Mouse (Mus musculus): ENCODE data around the gene Gpr61.

DNA sequence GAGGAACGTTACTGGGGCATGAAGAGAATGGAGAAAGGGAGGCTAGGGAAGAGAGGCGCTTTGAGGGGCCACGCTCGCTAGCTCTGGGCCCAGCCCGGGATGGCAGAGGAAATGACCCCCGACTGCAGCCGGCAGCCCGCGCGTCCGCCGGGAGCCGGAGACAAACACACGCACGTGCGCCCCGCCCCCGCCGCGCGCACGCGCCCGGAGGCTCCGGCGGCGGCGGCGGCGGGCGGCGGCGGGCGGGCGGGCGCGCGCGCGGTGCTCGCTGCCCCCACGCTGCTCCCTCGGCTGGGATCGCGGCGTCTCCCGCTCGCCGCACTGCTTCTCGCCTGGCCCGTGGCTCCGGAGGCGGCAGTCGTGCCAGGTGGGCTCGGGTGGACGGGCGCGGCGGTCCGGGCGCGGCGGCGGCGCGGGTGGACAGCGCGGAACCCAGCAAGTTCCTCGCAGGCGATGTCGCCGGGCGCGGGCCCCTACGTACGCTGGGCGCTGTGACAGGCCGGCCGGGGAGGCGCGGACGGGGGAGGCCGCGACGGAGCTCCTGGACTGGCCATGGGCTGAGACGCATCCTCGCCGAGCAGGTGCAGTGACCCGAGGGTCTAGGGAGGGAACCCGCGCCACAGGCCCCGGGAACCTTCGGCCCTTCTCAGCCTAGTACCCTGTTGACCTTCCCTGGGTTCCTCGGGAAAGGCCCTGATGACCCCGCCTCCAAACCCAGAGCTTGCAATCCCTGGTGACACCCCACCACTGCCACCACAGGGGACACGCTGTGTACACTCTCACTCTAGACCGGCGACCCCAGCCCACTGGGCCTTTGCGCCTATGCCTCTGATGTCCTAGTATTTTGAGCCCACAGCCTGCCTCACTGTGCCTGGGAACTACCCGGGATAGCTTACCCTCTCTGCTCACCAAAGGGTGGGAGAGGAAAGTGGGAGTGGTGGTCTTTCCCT lies 31.7 kb upstream of the Gpr61 start, which contains the start of gene Amigo1:
- TF ChIP-seq CTCF (IDR thresholded peaks at IDR 0.05; ENCODE audit: extremely low read depth, insufficient read length, insufficient replicate concordance, low read depth, low read length) (no peak), POLR2A (IDR thresholded peaks at IDR 0.05; ENCODE audit: low read depth, low read length) (no peak)

All from small intestine, adult 2 months (tissue).